Mouse (Mus musculus) brain, adult 2 months (tissue): ENCODE measurements around the gene Myo15.
"Not testable (repeated sequence)": the region's sequence is repeated elsewhere in the genome, so short reads cannot be mapped to it uniquely, and the experiment has no call there.

ENCODE experiments used
- DNase-seq: peaks from one replicate; pipeline ENCODE4 v3.0.0; 2011; ENCODE audit warnings: low read depth, low spot score

Myo15 gene

GRCm38 (mm10) chr11:60548112-60548511 is 79.0 kb downstream of the Myo15 start:
- no peak for DNase-seq

- DNase-seq, result no peak
These were observed 84.0 kb downstream of the Myo15 start for GRCm38 (mm10) chr11:60553091-60553490.

DNA sequence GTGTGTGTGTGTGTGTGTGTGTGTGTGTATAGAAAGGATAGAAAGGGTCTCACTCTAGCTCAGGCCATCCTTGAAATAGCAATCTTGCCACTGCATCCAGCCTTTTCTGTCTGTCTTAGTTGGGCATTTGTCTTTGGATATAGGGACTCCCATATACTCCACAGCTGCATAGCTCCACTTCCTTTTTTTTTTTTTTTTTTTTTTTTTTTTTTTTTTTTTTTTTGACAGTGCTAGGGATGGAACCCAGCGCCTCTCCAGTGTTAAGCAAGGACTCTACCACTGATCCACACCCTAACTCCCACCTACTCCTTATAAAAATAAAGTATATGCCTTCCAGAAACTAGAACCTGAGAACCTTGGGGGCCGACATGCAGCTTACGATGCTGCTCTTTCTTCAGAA is 88.5 kb downstream of the Myo15 start:
- no peak for DNase-seq

DNA sequence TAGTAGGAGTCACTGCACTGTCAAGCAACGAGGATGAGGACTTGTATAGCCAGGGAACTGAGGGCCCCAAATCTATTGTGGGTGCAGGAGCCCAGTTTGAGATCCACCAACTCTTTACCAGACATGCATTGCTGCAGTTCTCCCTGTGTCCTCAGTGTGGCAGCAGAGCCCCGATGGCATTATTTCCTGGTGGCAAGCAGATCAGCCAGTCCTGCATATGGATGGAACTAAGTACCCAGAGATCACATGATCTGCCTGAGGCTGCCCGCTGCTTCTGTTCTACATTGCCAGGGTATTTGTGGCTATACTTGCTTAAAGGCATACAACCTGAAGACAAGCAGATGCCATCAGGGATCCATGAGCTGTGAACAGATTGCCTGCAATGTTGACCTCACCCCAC is 90.2 kb downstream of the Myo15 start:
- DNase-seq, result peak; percentile 89

DNA sequence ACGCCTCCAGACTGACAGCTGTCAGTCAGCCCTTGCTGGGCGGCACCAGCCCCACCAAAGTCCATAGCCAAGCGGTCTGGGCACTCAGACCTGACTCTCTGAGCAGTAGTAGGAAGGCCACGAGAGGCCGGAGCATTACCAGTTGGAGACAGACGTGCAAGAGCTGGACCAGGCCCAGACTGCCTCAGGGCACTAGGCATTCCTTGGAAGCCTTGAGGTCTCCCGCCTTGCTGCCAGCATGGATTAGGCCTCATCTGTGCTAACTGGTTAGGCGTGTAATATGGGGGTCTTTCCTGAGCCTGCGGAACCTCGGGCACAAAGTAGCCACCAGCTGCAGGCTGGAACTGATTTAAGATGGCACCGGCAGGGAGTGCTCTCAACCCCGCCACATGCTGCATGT is 104.9 kb downstream of the Myo15 start:
- DNase-seq, result not testable (repeated sequence)
